Comparison of ENCODE assay signal across 14 mouse cellular contexts in the genomic region with DNA sequence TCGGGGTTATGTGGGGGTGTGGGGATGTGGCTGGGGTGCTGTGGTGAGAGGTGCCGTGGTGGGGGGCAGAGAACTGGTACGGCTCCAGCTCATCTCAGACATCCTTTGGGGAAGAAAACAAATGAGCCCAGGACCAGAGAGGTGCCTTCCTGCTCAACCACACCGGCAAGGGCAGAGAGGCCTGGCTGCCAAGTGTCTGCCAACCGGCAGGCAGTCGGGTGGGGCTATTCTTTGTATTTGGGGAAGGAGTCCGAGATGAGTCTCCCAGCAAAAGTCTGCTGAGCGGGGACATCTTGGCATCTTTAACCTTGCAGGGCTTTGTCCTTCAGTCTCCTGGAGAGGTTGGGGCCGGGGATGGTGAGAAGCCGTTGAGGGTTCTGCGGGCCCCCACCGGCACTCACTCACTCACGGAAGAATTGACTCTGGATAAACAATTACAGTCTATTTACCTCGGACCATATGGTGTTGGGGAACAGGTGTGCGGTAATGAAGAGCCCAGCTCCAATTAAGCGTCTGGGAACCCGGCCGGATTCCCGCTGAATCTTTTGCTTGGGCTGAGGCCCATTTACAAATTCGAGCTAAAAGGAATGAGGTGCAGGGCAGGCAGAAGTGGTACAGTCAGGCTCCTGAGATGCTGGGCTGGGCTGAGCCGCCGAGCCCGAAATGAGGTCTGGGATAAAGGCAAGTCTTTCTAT.
DNase-seq lines count a peak whose midpoint lies in the region; ATAC-seq and TF ChIP-seq lines count a peak whose summit lies in the region.
"Had no signal": no experiment of that assay in that cellular context is flagged by ENCODE, and none has a peak within 500 bp of the region (broad histone marks: within the 10 kb centered on the region; RNA-seq: fewer than 3 reads in every experiment).

No protein-coding gene starts in this region.

- 0 out of 2 replicates have a peak overlapping the region, but pooled peaks have one; percentile 42 for H3K27ac ChIP-seq in hindbrain, embryonic 10.5 days
- no peak overlapping the region for H3K27ac ChIP-seq in hindbrain, embryonic 11.5 days (ENCODE audit: low read depth, low read length)
- H3K27ac ChIP-seq in forebrain, embryonic 15.5 days (replicated peaks): peak overlapping the region; percentile 35; the same call in 1 of the 2 replicates
- no peak overlapping the region for H3K27ac ChIP-seq in midbrain, embryonic 16.5 days (ENCODE audit: low read length)
- no peak overlapping the region for H3K27ac ChIP-seq in kidney, embryonic 16.5 days (ENCODE audit: low read length)
- H3K27ac ChIP-seq in kidney, adult 2 months (ENCODE audit: insufficient read depth, low read depth, low read length): no peak overlapping the region
- H3K27ac ChIP-seq: embryonic facial prominence, embryonic 13.5 days; heart, embryonic 15.5 days; liver, embryonic 12.5 days had no signal

- DNase-seq in hindbrain, embryonic 10.5 days (ENCODE audit: low spot score): no peak
- DNase-seq in hindbrain, embryonic 11.5 days (ENCODE audit: low spot score): no peak
- DNase-seq in cerebellum, adult 9-10 months: peak; percentile 97
- no peak for DNase-seq in spleen, postnatal 4 days (ENCODE audit: low spot score in 2 of 2)
- DNase-seq in kidney, adult 2 months: no peak
- DNase-seq: gastrocnemius, postnatal 25 days; lung, postnatal 36 days had no signal

- no peak overlapping the region for H3K4me2 ChIP-seq in hindbrain, embryonic 11.5 days (replicated peaks; ENCODE audit: low read depth, low read length)
- H3K4me2 ChIP-seq in forebrain, embryonic 15.5 days (replicated peaks): no peak overlapping the region
- no peak overlapping the region for H3K4me2 ChIP-seq in midbrain, embryonic 16.5 days (ENCODE audit: low read length)
- H3K4me2 ChIP-seq in kidney, embryonic 16.5 days (replicated peaks; ENCODE audit: low read depth, low read length): no peak overlapping the region
- H3K4me2 ChIP-seq: embryonic facial prominence, embryonic 13.5 days; heart, embryonic 15.5 days; liver, embryonic 12.5 days had no signal

- H3K9me3 ChIP-seq in hindbrain, embryonic 10.5 days: no peaks in the 10 kb centered on the region
- no peaks in the 10 kb centered on the region for H3K9me3 ChIP-seq in hindbrain, embryonic 11.5 days (ENCODE audit: control insufficient read depth, low read length)
- H3K9me3 ChIP-seq in forebrain, embryonic 15.5 days: no peaks in the 10 kb centered on the region
- no peaks in the 10 kb centered on the region for H3K9me3 ChIP-seq in midbrain, embryonic 16.5 days (replicated peaks; ENCODE audit: control insufficient read depth, low read length, poor library complexity, severe bottlenecking)
- no peaks in the 10 kb centered on the region for H3K9me3 ChIP-seq in kidney, embryonic 16.5 days (ENCODE audit: low read length)
- H3K9me3 ChIP-seq: embryonic facial prominence, embryonic 13.5 days; heart, embryonic 15.5 days; liver, embryonic 12.5 days had no signal

- H3K4me3 ChIP-seq in hindbrain, embryonic 10.5 days: no peak overlapping the region
- H3K4me3 ChIP-seq in hindbrain, embryonic 11.5 days (ENCODE audit: low read depth, low read length): no peak overlapping the region
- no peak overlapping the region for H3K4me3 ChIP-seq in forebrain, embryonic 15.5 days
- H3K4me3 ChIP-seq in midbrain, embryonic 16.5 days (ENCODE audit: low read depth, low read length): no peak overlapping the region
- no peak overlapping the region for H3K4me3 ChIP-seq in kidney, embryonic 16.5 days (ENCODE audit: low read length)
- H3K4me3 ChIP-seq in kidney, adult 2 months (ENCODE audit: insufficient read depth, low read depth, low read length): no peak overlapping the region
- H3K4me3 ChIP-seq: embryonic facial prominence, embryonic 13.5 days; heart, embryonic 15.5 days; liver, embryonic 12.5 days had no signal

- TF ChIP-seq POLR2A in kidney, adult 2 months (IDR thresholded peaks at IDR 0.05; ENCODE audit: low read depth, low read length): no peak

- 41% methylated on average over 23 of the region's 23 CpGs for WGBS in hindbrain, embryonic 10.5 days
- 32% methylated on average over 23 of the region's 23 CpGs for WGBS in hindbrain, embryonic 11.5 days
- 11% methylated on average over 23 of the region's 23 CpGs for WGBS in forebrain, embryonic 15.5 days
- 30% methylated on average over 23 of the region's 23 CpGs for WGBS in midbrain, embryonic 16.5 days
- 38% methylated on average over 23 of the region's 23 CpGs for WGBS in kidney, embryonic 16.5 days
- 54% methylated on average over 23 of the region's 23 CpGs for WGBS in kidney, adult 2 months

- peaks cover 42% of the 10 kb centered on the region for H3K4me1 ChIP-seq in hindbrain, embryonic 10.5 days (replicated peaks)
- peaks cover 6% of the 10 kb centered on the region for H3K4me1 ChIP-seq in hindbrain, embryonic 11.5 days (replicated peaks; ENCODE audit: control insufficient read depth, insufficient read depth, low read length)
- peaks cover 40% of the 10 kb centered on the region for H3K4me1 ChIP-seq in forebrain, embryonic 15.5 days
- H3K4me1 ChIP-seq in midbrain, embryonic 16.5 days (ENCODE audit: control insufficient read depth, insufficient read depth, low read length): peaks cover 7% of the 10 kb centered on the region
- peaks cover 15% of the 10 kb centered on the region for H3K4me1 ChIP-seq in kidney, embryonic 16.5 days (ENCODE audit: insufficient read depth, low read length)
- no peaks in the 10 kb centered on the region for H3K4me1 ChIP-seq in kidney, adult 2 months (ENCODE audit: control insufficient read depth, insufficient read depth, low read length)

- peaks cover 31% of the 10 kb centered on the region for H3K27me3 ChIP-seq in hindbrain, embryonic 10.5 days (ENCODE audit: insufficient read depth, poor library complexity, severe bottlenecking)
- H3K27me3 ChIP-seq in hindbrain, embryonic 11.5 days (ENCODE audit: control insufficient read depth, insufficient read depth, low read length): no peaks in the 10 kb centered on the region
- H3K27me3 ChIP-seq in forebrain, embryonic 15.5 days: no peaks in the 10 kb centered on the region
- no peaks in the 10 kb centered on the region for H3K27me3 ChIP-seq in midbrain, embryonic 16.5 days (ENCODE audit: control insufficient read depth, insufficient read depth, low read depth, low read length)
- H3K27me3 ChIP-seq in kidney, embryonic 16.5 days (ENCODE audit: insufficient read depth, low read length): peaks cover 20% of the 10 kb centered on the region; the same call in 1 of the 2 replicates
- H3K27me3 ChIP-seq in kidney, adult 2 months (replicated peaks; ENCODE audit: control insufficient read depth, insufficient read depth, low read length): no peaks in the 10 kb centered on the region
- H3K27me3 ChIP-seq: embryonic facial prominence, embryonic 13.5 days; heart, embryonic 15.5 days had no signal

- H3K36me3 ChIP-seq in hindbrain, embryonic 10.5 days: no peaks in the 10 kb centered on the region
- no peaks in the 10 kb centered on the region for H3K36me3 ChIP-seq in hindbrain, embryonic 11.5 days (ENCODE audit: control insufficient read depth, insufficient read depth, low read length)
- H3K36me3 ChIP-seq in forebrain, embryonic 15.5 days: no peaks in the 10 kb centered on the region
- H3K36me3 ChIP-seq in midbrain, embryonic 16.5 days (ENCODE audit: control insufficient read depth, insufficient read depth, low read length): no peaks in the 10 kb centered on the region
- no peaks in the 10 kb centered on the region for H3K36me3 ChIP-seq in kidney, embryonic 16.5 days (ENCODE audit: insufficient read depth, low read length)
- no peaks in the 10 kb centered on the region for H3K36me3 ChIP-seq in kidney, adult 2 months (ENCODE audit: control insufficient read depth, insufficient read depth, low read length)
- H3K36me3 ChIP-seq: embryonic facial prominence, embryonic 13.5 days; heart, embryonic 15.5 days; liver, embryonic 12.5 days had no signal

- no peak for TF ChIP-seq CTCF in kidney, adult 2 months (conservative IDR thresholded peaks at IDR 0.05; ENCODE audit: insufficient read depth, insufficient read length, low read depth, low read length)

- H3K9ac ChIP-seq in hindbrain, embryonic 11.5 days (ENCODE audit: low read depth, low read length): no peak overlapping the region
- H3K9ac ChIP-seq in forebrain, embryonic 15.5 days (replicated peaks): no peak overlapping the region
- H3K9ac ChIP-seq in midbrain, embryonic 16.5 days (ENCODE audit: low read depth, low read length): 0 out of 2 replicates have a peak overlapping the region, but pooled peaks have one; percentile 8
- no peak overlapping the region for H3K9ac ChIP-seq in kidney, embryonic 16.5 days (replicated peaks; ENCODE audit: low read length)
- H3K9ac ChIP-seq: embryonic facial prominence, embryonic 13.5 days; heart, embryonic 15.5 days; liver, embryonic 12.5 days had no signal

- ATAC-seq in hindbrain, embryonic 11.5 days (ENCODE audit: low FRiP score): no peak
- peak; percentile 79 for ATAC-seq in forebrain, embryonic 15.5 days (replicated peaks)
- ATAC-seq in midbrain, embryonic 16.5 days: no peak
- ATAC-seq in kidney, embryonic 16.5 days (ENCODE audit: low FRiP score, low TSS enrichment): no peak
- ATAC-seq: intestine, postnatal 0 days; liver, embryonic 12.5 days had no signal

Comparison
In these comparisons a context has a peak if more than half of its experiments do, and no peak if none do; other contexts are left out.
1. H3K27ac ChIP-seq: peak in hindbrain, embryonic 10.5 days (single experiment) and forebrain, embryonic 15.5 days (single experiment); none in hindbrain, embryonic 11.5 days (single experiment), midbrain, embryonic 16.5 days (single experiment), kidney, embryonic 16.5 days (single experiment) and kidney, adult 2 months (single experiment).